Mouse (Mus musculus): Measurements from ENCODE around the gene Alkbh6. TPM values are rescaled to one million over a fixed set of nuclear protein-coding genes. Genes with fewer than 3 reads are reported as not detected.

Alkbh6 gene
- polyA plus RNA-seq, 1 experiment from 2014 or later: 70.7 TPM

GRCm38 (mm10) chr7:30289714-30290399 lies 18.7 kb upstream of the Alkbh6 start:
- Histone ChIP-seq H3K4me2 (ENCODE audit: low read length) (no peak overlapping the region), H3K9ac (ENCODE audit: low read length) (no peak overlapping the region), H3K27me3 (replicated peaks; ENCODE audit: control insufficient read depth, insufficient read depth, low read length) (no peaks in the 10 kb centered on the region), H3K4me1 (replicated peaks; ENCODE audit: control insufficient read depth, insufficient read depth, low read length) (peaks cover 6% of the 10 kb centered on the region), H3K9me3 (ENCODE audit: control insufficient read depth, low read length) (no peaks in the 10 kb centered on the region), H3K27ac (ENCODE audit: low read depth) (0 out of 2 replicates have a peak overlapping the region, but pooled peaks have one; percentile 35), H3K36me3 (ENCODE audit: control insufficient read depth, insufficient read depth, low read length) (peaks cover 9% of the 10 kb centered on the region), H3K4me3 (ENCODE audit: low read depth, low read length) (no peak overlapping the region)
- 53% methylated on average over 10 of the region's 10 CpGs for WGBS
- ATAC-seq (replicated peaks; ENCODE audit: low FRiP score, low TSS enrichment, low read depth) (peak; percentile 53; the same call in 1 of the 2 replicates), DNase-seq (ENCODE audit: low spot score) (no peak)

GRCm38 (mm10) chr7:30291215-30292131 lies 17.0 kb upstream of the Alkbh6 start, which contains the start of gene Clip3:
Gene Clip3 (plus strand): TSS chr7:30291728.
- H3K36me3 ChIP-seq (ENCODE audit: control insufficient read depth, insufficient read depth, low read length): peaks cover 19% of the 10 kb centered on the region
- peak within 1 kb of the TSS; percentile 64 for H3K4me3 ChIP-seq (ENCODE audit: low read depth, low read length)
- DNase-seq (ENCODE audit: low spot score) (peak; percentile 84), ATAC-seq (replicated peaks; ENCODE audit: low FRiP score, low TSS enrichment, low read depth) (peak; percentile 73)
- peaks cover 6% of the 10 kb centered on the region for H3K4me1 ChIP-seq (replicated peaks; ENCODE audit: control insufficient read depth, insufficient read depth, low read length)
- WGBS: 8% methylated on average over 35 of the region's 35 CpGs
- peak within 1 kb of the TSS; percentile 54 for H3K27ac ChIP-seq (ENCODE audit: low read depth)
- H3K9ac ChIP-seq (ENCODE audit: low read length): peak within 1 kb of the TSS; percentile 48
- no peaks in the 10 kb centered on the region for H3K9me3 ChIP-seq (ENCODE audit: control insufficient read depth, low read length)
- peak within 1 kb of the TSS; percentile 51 for H3K4me2 ChIP-seq (ENCODE audit: low read length)
- H3K27me3 ChIP-seq (replicated peaks; ENCODE audit: control insufficient read depth, insufficient read depth, low read length): no peaks in the 10 kb centered on the region

- 84% methylated on average over 13 of the region's 13 CpGs for WGBS
- peaks cover 6% of the 10 kb centered on the region for H3K4me1 ChIP-seq (replicated peaks; ENCODE audit: control insufficient read depth, insufficient read depth, low read length)
- no peaks in the 10 kb centered on the region for H3K9me3 ChIP-seq (ENCODE audit: control insufficient read depth, low read length)
- no peak for ATAC-seq (replicated peaks; ENCODE audit: low FRiP score, low TSS enrichment, low read depth)
- H3K36me3 ChIP-seq (ENCODE audit: control insufficient read depth, insufficient read depth, low read length): peaks cover 41% of the 10 kb centered on the region
- no peak overlapping the region for H3K4me2 ChIP-seq (ENCODE audit: low read length)
- no peak overlapping the region for H3K4me3 ChIP-seq (ENCODE audit: low read depth, low read length)
- no peak overlapping the region for H3K27ac ChIP-seq (ENCODE audit: low read depth)
- no peak for DNase-seq (ENCODE audit: low spot score)
- H3K9ac ChIP-seq (ENCODE audit: low read length): no peak overlapping the region
- H3K27me3 ChIP-seq (replicated peaks; ENCODE audit: control insufficient read depth, insufficient read depth, low read length): no peaks in the 10 kb centered on the region
Measured at GRCm38 (mm10) chr7:30293795-30294194, 14.7 kb upstream of the Alkbh6 start.

GRCm38 (mm10) chr7:30294296-30294695 lies 14.2 kb upstream of the Alkbh6 start:
- peaks cover 6% of the 10 kb centered on the region for H3K4me1 ChIP-seq (replicated peaks; ENCODE audit: control insufficient read depth, insufficient read depth, low read length)
- no peak overlapping the region for H3K4me2 ChIP-seq (ENCODE audit: low read length)
- H3K4me3 ChIP-seq (ENCODE audit: low read depth, low read length): no peak overlapping the region
- H3K36me3 ChIP-seq (ENCODE audit: control insufficient read depth, insufficient read depth, low read length): peaks cover 46% of the 10 kb centered on the region
- no peaks in the 10 kb centered on the region for H3K27me3 ChIP-seq (replicated peaks; ENCODE audit: control insufficient read depth, insufficient read depth, low read length)
- no peak overlapping the region for H3K27ac ChIP-seq (ENCODE audit: low read depth)
- WGBS: 87% methylated on average over 5 of the region's 5 CpGs
- H3K9ac ChIP-seq (ENCODE audit: low read length): no peak overlapping the region
- DNase-seq (ENCODE audit: low spot score) (no peak), ATAC-seq (replicated peaks; ENCODE audit: low FRiP score, low TSS enrichment, low read depth) (no peak)
- no peaks in the 10 kb centered on the region for H3K9me3 ChIP-seq (ENCODE audit: control insufficient read depth, low read length)

- DNase-seq (ENCODE audit: low spot score) (no peak), ATAC-seq (replicated peaks; ENCODE audit: low FRiP score, low TSS enrichment, low read depth) (no peak)
- WGBS: 57% methylated on average over 10 of the region's 10 CpGs
Measured at GRCm38 (mm10) chr7:30295103-30295502, 13.4 kb upstream of the Alkbh6 start.

GRCm38 (mm10) chr7:30296816-30297215 lies 11.7 kb upstream of the Alkbh6 start:
- Histone ChIP-seq H3K27ac (ENCODE audit: low read depth) (no peak overlapping the region), H3K9me3 (ENCODE audit: control insufficient read depth, low read length) (no peaks in the 10 kb centered on the region), H3K27me3 (replicated peaks; ENCODE audit: control insufficient read depth, insufficient read depth, low read length) (no peaks in the 10 kb centered on the region), H3K4me1 (replicated peaks; ENCODE audit: control insufficient read depth, insufficient read depth, low read length) (no peaks in the 10 kb centered on the region), H3K4me3 (ENCODE audit: low read depth, low read length) (no peak overlapping the region), H3K9ac (ENCODE audit: low read length) (no peak overlapping the region), H3K36me3 (ENCODE audit: control insufficient read depth, insufficient read depth, low read length) (peaks cover 64% of the 10 kb centered on the region), H3K4me2 (ENCODE audit: low read length) (no peak overlapping the region)
- WGBS: 91% methylated on average over 15 of the region's 15 CpGs
- no peak for ATAC-seq (replicated peaks; ENCODE audit: low FRiP score, low TSS enrichment, low read depth)
- no peak for DNase-seq (ENCODE audit: low spot score)

More at GRCm38 (mm10) chr7:30295103-30295502, 13.4 kb upstream of the Alkbh6 start:
- H3K27ac ChIP-seq (ENCODE audit: low read depth): no peak overlapping the region
- H3K36me3 ChIP-seq (ENCODE audit: control insufficient read depth, insufficient read depth, low read length): peaks cover 53% of the 10 kb centered on the region
- H3K4me1 ChIP-seq (replicated peaks; ENCODE audit: control insufficient read depth, insufficient read depth, low read length): peaks cover 6% of the 10 kb centered on the region
- H3K9me3 ChIP-seq (ENCODE audit: control insufficient read depth, low read length): no peaks in the 10 kb centered on the region
- H3K27me3 ChIP-seq (replicated peaks; ENCODE audit: control insufficient read depth, insufficient read depth, low read length): no peaks in the 10 kb centered on the region
- H3K9ac ChIP-seq (ENCODE audit: low read length): no peak overlapping the region
- H3K4me2 ChIP-seq (ENCODE audit: low read length): no peak overlapping the region
- no peak overlapping the region for H3K4me3 ChIP-seq (ENCODE audit: low read depth, low read length)

- no peaks in the 10 kb centered on the region for H3K27me3 ChIP-seq (replicated peaks; ENCODE audit: control insufficient read depth, insufficient read depth, low read length)
- H3K4me2 ChIP-seq (ENCODE audit: low read length): no peak overlapping the region
- H3K9me3 ChIP-seq (ENCODE audit: control insufficient read depth, low read length): no peaks in the 10 kb centered on the region
- WGBS: 78% methylated on average over 16 of the region's 16 CpGs
- H3K4me1 ChIP-seq (replicated peaks; ENCODE audit: control insufficient read depth, insufficient read depth, low read length): no peaks in the 10 kb centered on the region
- peaks cover 69% of the 10 kb centered on the region for H3K36me3 ChIP-seq (ENCODE audit: control insufficient read depth, insufficient read depth, low read length)
- no peak overlapping the region for H3K4me3 ChIP-seq (ENCODE audit: low read depth, low read length)
- DNase-seq (ENCODE audit: low spot score) (no peak), ATAC-seq (replicated peaks; ENCODE audit: low FRiP score, low TSS enrichment, low read depth) (no peak)
- no peak overlapping the region for H3K9ac ChIP-seq (ENCODE audit: low read length)
- H3K27ac ChIP-seq (ENCODE audit: low read depth): no peak overlapping the region
Measured at GRCm38 (mm10) chr7:30297266-30297665, 11.3 kb upstream of the Alkbh6 start.

GRCm38 (mm10) chr7:30300914-30301313 lies 7.6 kb upstream of the Alkbh6 start:
- Histone ChIP-seq H3K9ac (ENCODE audit: low read length) (no peak overlapping the region), H3K4me2 (ENCODE audit: low read length) (no peak overlapping the region), H3K36me3 (ENCODE audit: control insufficient read depth, insufficient read depth, low read length) (peaks cover 74% of the 10 kb centered on the region), H3K4me3 (ENCODE audit: low read depth, low read length) (no peak overlapping the region), H3K27ac (ENCODE audit: low read depth) (no peak overlapping the region), H3K4me1 (replicated peaks; ENCODE audit: control insufficient read depth, insufficient read depth, low read length) (no peaks in the 10 kb centered on the region), H3K9me3 (ENCODE audit: control insufficient read depth, low read length) (no peaks in the 10 kb centered on the region), H3K27me3 (replicated peaks; ENCODE audit: control insufficient read depth, insufficient read depth, low read length) (no peaks in the 10 kb centered on the region)
- WGBS: 50% methylated on average over 3 of the region's 3 CpGs
- no peak for DNase-seq (ENCODE audit: low spot score)
- no peak for ATAC-seq (replicated peaks; ENCODE audit: low FRiP score, low TSS enrichment, low read depth)
